ENCODE assay signal across 8 mouse cellular contexts in genomic region chr12:25095974-25096639, GRCm38 (mm10). TPM values are rescaled to one million over a fixed set of nuclear protein-coding genes. Genes with fewer than 3 reads are reported as not detected.
DNase-seq lines count a peak whose midpoint lies in the region; ATAC-seq and TF ChIP-seq lines count a peak whose summit lies in the region.

No protein-coding gene starts in this region.

- H3K4me3 ChIP-seq in bone marrow, adult 2 months (replicated peaks; ENCODE audit: control insufficient read depth, low read depth, low read length) = peak overlapping the region; percentile 84
- peak overlapping the region; percentile 80 for H3K4me3 ChIP-seq in embryonic facial prominence, embryonic 15.5 days (replicated peaks)
- H3K4me3 ChIP-seq in limb, embryonic 13.5 days = peak overlapping the region; percentile 80
- H3K4me3 ChIP-seq in midbrain, embryonic 15.5 days = peak overlapping the region; percentile 71

- peak; percentile 87 for ATAC-seq in embryonic facial prominence, embryonic 15.5 days (ENCODE audit: insufficient number of reproducible peaks, low FRiP score, low TSS enrichment, low read depth)
- ATAC-seq in limb, embryonic 13.5 days (ENCODE audit: low FRiP score, low read depth) = peak; percentile 88
- peak; percentile 91 for ATAC-seq in midbrain, embryonic 15.5 days (replicated peaks)

- TF ChIP-seq POLR2A in bone marrow, adult 2 months (IDR thresholded peaks at IDR 0.05; ENCODE audit: borderline replicate concordance, control insufficient read depth, low read depth, low read length) = peak; percentile 96

- H3K4me1 ChIP-seq in bone marrow, adult 2 months (ENCODE audit: control insufficient read depth, insufficient read depth, low read length) = peaks cover 1% of the 10 kb centered on the region; the same call in 1 of the 2 replicates
- H3K4me1 ChIP-seq in embryonic facial prominence, embryonic 15.5 days = peaks cover 43% of the 10 kb centered on the region
- H3K4me1 ChIP-seq in limb, embryonic 13.5 days = peaks cover 37% of the 10 kb centered on the region
- H3K4me1 ChIP-seq in midbrain, embryonic 15.5 days = peaks cover 71% of the 10 kb centered on the region

- peak overlapping the region; percentile 92 for H3K4me2 ChIP-seq in embryonic facial prominence, embryonic 15.5 days (replicated peaks)
- peak overlapping the region; percentile 83 for H3K4me2 ChIP-seq in limb, embryonic 13.5 days (replicated peaks)
- peak overlapping the region; percentile 96 for H3K4me2 ChIP-seq in midbrain, embryonic 15.5 days

- peak overlapping the region; percentile 75 for H3K27ac ChIP-seq in bone marrow, adult 2 months (ENCODE audit: control insufficient read depth, insufficient read depth, low read depth, low read length, poor library complexity)
- H3K27ac ChIP-seq in embryonic facial prominence, embryonic 15.5 days (replicated peaks) = peak overlapping the region; percentile 98
- peak overlapping the region; percentile 99 for H3K27ac ChIP-seq in limb, embryonic 13.5 days
- peak overlapping the region; percentile 93 for H3K27ac ChIP-seq in midbrain, embryonic 15.5 days

- H3K27me3 ChIP-seq in embryonic facial prominence, embryonic 15.5 days = no peaks in the 10 kb centered on the region
- no peaks in the 10 kb centered on the region for H3K27me3 ChIP-seq in limb, embryonic 13.5 days
- no peaks in the 10 kb centered on the region for H3K27me3 ChIP-seq in midbrain, embryonic 15.5 days (replicated peaks)

- WGBS in bone marrow, adult 2 months = under 1% methylated on average over 41 of the region's 41 CpGs
- WGBS in embryonic facial prominence, embryonic 15.5 days = under 1% methylated on average over 41 of the region's 41 CpGs
- WGBS in limb, embryonic 13.5 days = 0% methylated on average over 41 of the region's 41 CpGs
- under 1% methylated on average over 41 of the region's 41 CpGs for WGBS in midbrain, embryonic 15.5 days

- H3K9ac ChIP-seq in embryonic facial prominence, embryonic 15.5 days = peak overlapping the region; percentile 81
- H3K9ac ChIP-seq in limb, embryonic 13.5 days = peak overlapping the region; percentile 84
- peak overlapping the region; percentile 63 for H3K9ac ChIP-seq in midbrain, embryonic 15.5 days

- peak; percentile 98 for DNase-seq in A20 (ENCODE audit: low read depth, low spot score)
- peak; percentile 99 to 100 for DNase-seq in heart, adult 9 months (ENCODE audit: low spot score in 2 of 2)
- peak; percentile 100 for DNase-seq in kidney, adult 9 months
- peak; percentile 91 to 93 for DNase-seq in spleen, adult 18-20 months

- TF ChIP-seq CTCF in bone marrow, adult 2 months (IDR thresholded peaks at IDR 0.05; ENCODE audit: control insufficient read depth, insufficient read depth, low read length) = no peak

- no peaks in the 10 kb centered on the region for H3K9me3 ChIP-seq in embryonic facial prominence, embryonic 15.5 days (replicated peaks)
- no peaks in the 10 kb centered on the region for H3K9me3 ChIP-seq in limb, embryonic 13.5 days
- H3K9me3 ChIP-seq in midbrain, embryonic 15.5 days = no peaks in the 10 kb centered on the region

- no peaks in the 10 kb centered on the region for H3K36me3 ChIP-seq in embryonic facial prominence, embryonic 15.5 days
- peaks cover 4% of the 10 kb centered on the region; the same call in 1 of the 2 replicates for H3K36me3 ChIP-seq in limb, embryonic 13.5 days
- no peaks in the 10 kb centered on the region for H3K36me3 ChIP-seq in midbrain, embryonic 15.5 days (replicated peaks)

RNA-seq across cellular contexts. Expression of gene Id2, which starts 0.8 kb away (rescaled TPM):
- 23.2 and 39.6 TPM in 2 replicates for polyA plus RNA-seq in bone marrow, adult 2 months (2011; ENCODE audit: insufficient read depth, insufficient read length, low replicate concordance, missing spikeins)
- polyA plus RNA-seq in embryonic facial prominence, embryonic 15.5 days (2015; fragmentation: Nextera tagmentation; extraction: Ambion mirVana) = 295 and 296 TPM in 2 replicates
- 388 and 402 TPM in 2 replicates for polyA plus RNA-seq in limb, embryonic 13.5 days (2015; fragmentation: Nextera tagmentation; extraction: Ambion mirVana)
- polyA plus RNA-seq in midbrain, embryonic 15.5 days (2015; fragmentation: Nextera tagmentation; extraction: Ambion mirVana) = 138 TPM in 2 replicates

Comparison
In these comparisons a context has a peak if more than half of its experiments do, and no peak if none do; other contexts are left out.
1. Peak in every context shown above with its lines: DNase-seq, ATAC-seq, H3K4me3 ChIP-seq and H3K27ac ChIP-seq.